Mouse (Mus musculus): Measurements from ENCODE around the gene Kansl1. TPM values are rescaled to one million over a fixed set of nuclear protein-coding genes. Genes with fewer than 3 reads are reported as not detected.

Gene Kansl1
- polyA plus RNA-seq, 1 experiment from 2014 or later, result 17.5 TPM

DNA sequence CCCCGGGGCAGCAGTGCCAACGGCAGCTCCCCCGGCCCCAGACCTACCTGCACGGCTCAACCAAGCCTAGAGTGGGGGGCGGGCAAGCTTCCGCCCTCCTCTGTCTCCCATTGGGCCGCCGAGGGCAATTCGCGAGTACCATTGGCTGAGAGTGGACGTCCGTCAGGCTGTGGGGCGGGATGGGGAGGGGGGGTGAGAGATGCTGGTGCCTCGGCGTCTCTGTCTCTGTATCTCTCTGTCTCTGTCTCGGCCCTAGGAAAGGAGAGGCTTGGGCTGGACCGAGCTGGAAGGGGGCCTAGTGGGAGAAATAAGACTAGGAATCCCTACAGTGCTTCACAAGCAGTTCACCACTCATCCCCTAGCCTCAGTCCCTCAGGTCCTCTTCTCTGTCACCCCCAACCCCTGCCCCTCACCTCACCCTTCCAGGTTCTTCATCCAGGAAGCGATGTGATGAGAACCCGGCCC, 742 bp upstream of the Kansl1 start:
- no peaks in the 10 kb centered on the region for H3K27me3 ChIP-seq (ENCODE audit: insufficient read depth, low read length)
- peak overlapping the region; percentile 66 for H3K27ac ChIP-seq
- peak overlapping the region; percentile 99 for H3K4me3 ChIP-seq (replicated peaks; ENCODE audit: low read depth, low read length)
- H3K4me1 ChIP-seq (replicated peaks; ENCODE audit: insufficient read depth, low read length), result no peaks in the 10 kb centered on the region
- no peaks in the 10 kb centered on the region for H3K9me3 ChIP-seq (replicated peaks; ENCODE audit: low read length)
- peak overlapping the region; percentile 99 for H3K9ac ChIP-seq (ENCODE audit: low read depth, low read length)
- TF ChIP-seq CTCF (IDR thresholded peaks at IDR 0.05; ENCODE audit: low read depth), result no peak
- 1% methylated on average over 19 of the region's 19 CpGs for WGBS
- H3K36me3 ChIP-seq (ENCODE audit: insufficient read depth, low read length), result peaks cover 2% of the 10 kb centered on the region; the same call in 1 of the 2 replicates
- peak; percentile 96 for DNase-seq (ENCODE audit: low spot score)
- H3K4me2 ChIP-seq (ENCODE audit: low read length), result peak overlapping the region; percentile 84
- peak; percentile 100 for ATAC-seq (replicated peaks; ENCODE audit: low FRiP score, low read depth)

DNA sequence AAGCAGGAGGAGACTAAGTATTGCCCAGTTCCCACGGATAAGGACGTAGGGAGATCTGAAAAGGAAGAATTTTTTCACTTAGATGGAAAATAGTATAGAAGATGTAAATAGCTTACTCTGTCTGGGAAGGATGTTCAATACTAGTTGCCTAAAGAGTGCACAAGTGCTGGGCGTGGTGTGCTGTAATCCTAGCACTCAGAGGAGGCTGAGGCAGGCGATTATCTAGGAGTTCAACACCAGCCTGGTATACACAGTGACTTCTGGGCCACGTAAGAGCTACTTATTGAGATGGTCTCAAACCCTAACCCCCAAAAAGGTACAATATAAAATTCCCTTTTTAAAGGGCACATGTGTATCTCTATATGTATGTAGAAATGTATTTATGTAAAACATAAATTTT, 963 bp downstream of the Kansl1 start:
- TF ChIP-seq CTCF (IDR thresholded peaks at IDR 0.05; ENCODE audit: low read depth), result no peak
- WGBS, result 77% methylated on average over 5 of the region's 5 CpGs
- Histone ChIP-seq H3K9me3 (replicated peaks; ENCODE audit: low read length) (no peaks in the 10 kb centered on the region), H3K27ac (no peak overlapping the region), H3K4me2 (ENCODE audit: low read length) (no peak overlapping the region), H3K27me3 (ENCODE audit: insufficient read depth, low read length) (no peaks in the 10 kb centered on the region), H3K9ac (ENCODE audit: low read depth, low read length) (no peak overlapping the region), H3K4me3 (replicated peaks; ENCODE audit: low read depth, low read length) (no peak overlapping the region), H3K4me1 (replicated peaks; ENCODE audit: insufficient read depth, low read length) (no peaks in the 10 kb centered on the region), H3K36me3 (ENCODE audit: insufficient read depth, low read length) (peaks cover 3% of the 10 kb centered on the region; the same call in 1 of the 2 replicates)
- DNase-seq (ENCODE audit: low spot score) (no peak), ATAC-seq (replicated peaks; ENCODE audit: low FRiP score, low read depth) (no peak)

GRCm38 (mm10) chr11:104461551-104461950, 7.1 kb downstream of the Kansl1 start:
- H3K4me1 ChIP-seq (replicated peaks; ENCODE audit: insufficient read depth, low read length), result no peaks in the 10 kb centered on the region
- no peak for ATAC-seq (replicated peaks; ENCODE audit: low FRiP score, low read depth)
- no peak overlapping the region for H3K4me2 ChIP-seq (ENCODE audit: low read length)
- DNase-seq (ENCODE audit: low spot score), result peak; percentile 91
- H3K27me3 ChIP-seq (ENCODE audit: insufficient read depth, low read length), result no peaks in the 10 kb centered on the region
- peak; percentile 93 for TF ChIP-seq CTCF (IDR thresholded peaks at IDR 0.05; ENCODE audit: low read depth)
- no peak overlapping the region for H3K4me3 ChIP-seq (replicated peaks; ENCODE audit: low read depth, low read length)
- peaks cover 3% of the 10 kb centered on the region; the same call in 1 of the 2 replicates for H3K36me3 ChIP-seq (ENCODE audit: insufficient read depth, low read length)
- H3K27ac ChIP-seq, result no peak overlapping the region
- no peaks in the 10 kb centered on the region for H3K9me3 ChIP-seq (replicated peaks; ENCODE audit: low read length)
- no peak overlapping the region for H3K9ac ChIP-seq (ENCODE audit: low read depth, low read length)

GRCm38 (mm10) chr11:104459671-104460070, 9.0 kb downstream of the Kansl1 start:
- WGBS, result 94% methylated on average over 2 of the region's 2 CpGs
- no peaks in the 10 kb centered on the region for H3K27me3 ChIP-seq (ENCODE audit: insufficient read depth, low read length)
- H3K36me3 ChIP-seq (ENCODE audit: insufficient read depth, low read length), result peaks cover 3% of the 10 kb centered on the region; the same call in 1 of the 2 replicates
- H3K27ac ChIP-seq, result no peak overlapping the region
- DNase-seq (ENCODE audit: low spot score), result no peak
- H3K9me3 ChIP-seq (replicated peaks; ENCODE audit: low read length), result no peaks in the 10 kb centered on the region
- H3K4me2 ChIP-seq (ENCODE audit: low read length), result no peak overlapping the region
- no peak overlapping the region for H3K9ac ChIP-seq (ENCODE audit: low read depth, low read length)
- no peaks in the 10 kb centered on the region for H3K4me1 ChIP-seq (replicated peaks; ENCODE audit: insufficient read depth, low read length)
- no peak overlapping the region for H3K4me3 ChIP-seq (replicated peaks; ENCODE audit: low read depth, low read length)
- no peak for ATAC-seq (replicated peaks; ENCODE audit: low FRiP score, low read depth)
- no peak for TF ChIP-seq CTCF (IDR thresholded peaks at IDR 0.05; ENCODE audit: low read depth)

DNA sequence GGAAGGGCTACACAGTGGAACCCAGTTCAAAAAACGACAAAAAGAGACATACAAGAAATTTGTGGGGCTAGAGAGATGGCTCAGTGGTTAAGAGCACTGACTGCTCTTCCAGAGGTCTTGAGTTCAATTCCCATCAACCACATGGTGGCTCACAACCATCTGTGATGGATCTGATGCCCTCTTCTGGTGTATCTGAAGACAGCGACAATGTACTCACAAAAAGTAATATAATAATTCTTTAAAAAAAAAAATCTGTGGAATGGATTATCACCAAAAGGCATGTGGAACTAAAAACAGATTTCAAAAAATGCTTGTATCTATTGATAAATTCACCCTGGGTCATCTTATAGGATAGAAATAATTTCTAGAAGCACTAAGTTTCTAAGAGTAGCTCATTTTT, 10.2 kb downstream of the Kansl1 start:
- ATAC-seq (replicated peaks; ENCODE audit: low FRiP score, low read depth), result no peak
- Histone ChIP-seq H3K36me3 (ENCODE audit: insufficient read depth, low read length) (no peaks in the 10 kb centered on the region), H3K4me2 (ENCODE audit: low read length) (no peak overlapping the region), H3K4me3 (replicated peaks; ENCODE audit: low read depth, low read length) (no peak overlapping the region), H3K9ac (ENCODE audit: low read depth, low read length) (no peak overlapping the region), H3K9me3 (replicated peaks; ENCODE audit: low read length) (no peaks in the 10 kb centered on the region), H3K27ac (no peak overlapping the region), H3K27me3 (ENCODE audit: insufficient read depth, low read length) (no peaks in the 10 kb centered on the region), H3K4me1 (replicated peaks; ENCODE audit: insufficient read depth, low read length) (no peaks in the 10 kb centered on the region)
- no peak for DNase-seq (ENCODE audit: low spot score)
- TF ChIP-seq CTCF (IDR thresholded peaks at IDR 0.05; ENCODE audit: low read depth), result peak; percentile 26; the same call in 1 of the 2 replicates
- 71% methylated on average over 2 of the region's 2 CpGs for WGBS

GRCm38 (mm10) chr11:104452709-104453108, 16.0 kb downstream of the Kansl1 start:
- Histone ChIP-seq H3K4me2 (ENCODE audit: low read length) (no peak overlapping the region), H3K36me3 (ENCODE audit: insufficient read depth, low read length) (no peaks in the 10 kb centered on the region), H3K27ac (no peak overlapping the region), H3K9ac (ENCODE audit: low read depth, low read length) (no peak overlapping the region), H3K4me3 (replicated peaks; ENCODE audit: low read depth, low read length) (no peak overlapping the region), H3K27me3 (ENCODE audit: insufficient read depth, low read length) (no peaks in the 10 kb centered on the region), H3K4me1 (replicated peaks; ENCODE audit: insufficient read depth, low read length) (no peaks in the 10 kb centered on the region), H3K9me3 (replicated peaks; ENCODE audit: low read length) (no peaks in the 10 kb centered on the region)
- no peak for ATAC-seq (replicated peaks; ENCODE audit: low FRiP score, low read depth)
- WGBS, result 94% methylated on average over 1 of the region's 1 CpGs
- DNase-seq (ENCODE audit: low spot score), result no peak
- no peak for TF ChIP-seq CTCF (IDR thresholded peaks at IDR 0.05; ENCODE audit: low read depth)

GRCm38 (mm10) chr11:104451239-104451638, 17.4 kb downstream of the Kansl1 start:
- H3K9me3 ChIP-seq (replicated peaks; ENCODE audit: low read length), result no peaks in the 10 kb centered on the region
- H3K27ac ChIP-seq, result no peak overlapping the region
- ATAC-seq (replicated peaks; ENCODE audit: low FRiP score, low read depth) (no peak), DNase-seq (ENCODE audit: low spot score) (no peak)
- no peak overlapping the region for H3K4me3 ChIP-seq (replicated peaks; ENCODE audit: low read depth, low read length)
- H3K4me2 ChIP-seq (ENCODE audit: low read length), result no peak overlapping the region
- WGBS, result 100% methylated on average over 1 of the region's 1 CpGs
- peak; percentile 33; the same call in 1 of the 2 replicates for TF ChIP-seq CTCF (IDR thresholded peaks at IDR 0.05; ENCODE audit: low read depth)
- H3K36me3 ChIP-seq (ENCODE audit: insufficient read depth, low read length), result no peaks in the 10 kb centered on the region
- H3K9ac ChIP-seq (ENCODE audit: low read depth, low read length), result no peak overlapping the region
- H3K4me1 ChIP-seq (replicated peaks; ENCODE audit: insufficient read depth, low read length), result no peaks in the 10 kb centered on the region
- H3K27me3 ChIP-seq (ENCODE audit: insufficient read depth, low read length), result no peaks in the 10 kb centered on the region

Measured in kidney, postnatal 0 days (tissue).